In genomic region chr4:148811940-148812339, GRCm38 (mm10) we compare ENCODE assay signal across 7 mouse cellular contexts. TPM values are rescaled to one million over a fixed set of nuclear protein-coding genes. Genes with fewer than 3 reads are reported as not detected.
DNase-seq lines count a peak whose midpoint lies in the region; ATAC-seq and TF ChIP-seq lines count a peak whose summit lies in the region.

No protein-coding gene starts in this region.

- 9% methylated on average over 10 of the region's 10 CpGs for WGBS in forebrain, embryonic 14.5 days
- WGBS in hindbrain, embryonic 12.5 days, result 16% methylated on average over 10 of the region's 10 CpGs

- no peak overlapping the region for H3K27ac ChIP-seq in forebrain, embryonic 14.5 days (ENCODE audit: low read depth, low read length)
- H3K27ac ChIP-seq in hindbrain, embryonic 12.5 days, result no peak overlapping the region

- peak; percentile 25 for DNase-seq in ES-CJ7 (ENCODE audit: low read depth, low spot score)
- peak; percentile 89 for DNase-seq in brain, embryonic 14.5 days (ENCODE audit: low read depth)
- DNase-seq in forebrain, embryonic 14.5 days (ENCODE audit: low spot score), result peak; percentile 82
- peak; percentile 18 to 29 for DNase-seq in left cerebral cortex, postnatal 25 days (ENCODE audit: low spot score in 2 of 2)
- DNase-seq in neural tube, embryonic 10.5 days (ENCODE audit: extremely low spot score, low spot score), result peak; percentile 59
- no peak for DNase-seq in spleen, postnatal 10 days (ENCODE audit: low spot score in 2 of 2)

- H3K9me3 ChIP-seq in forebrain, embryonic 14.5 days (replicated peaks; ENCODE audit: control insufficient read depth, low read length), result no peaks in the 10 kb centered on the region
- H3K9me3 ChIP-seq in hindbrain, embryonic 12.5 days (replicated peaks), result no peaks in the 10 kb centered on the region

- TF ChIP-seq CTCF in brain, embryonic 14.5 days (IDR thresholded peaks at IDR 0.05; ENCODE audit: borderline replicate concordance, extremely low read depth, insufficient read depth, insufficient read length), result peak; percentile 62

- no peaks in the 10 kb centered on the region for H3K36me3 ChIP-seq in forebrain, embryonic 14.5 days (ENCODE audit: control insufficient read depth, insufficient read depth, low read length)
- H3K36me3 ChIP-seq in hindbrain, embryonic 12.5 days, result no peaks in the 10 kb centered on the region

- TF ChIP-seq POLR2A in brain, embryonic 14.5 days (IDR thresholded peaks at IDR 0.05; ENCODE audit: borderline replicate concordance, extremely low read depth, insufficient read depth, insufficient read length, poor library complexity, severe bottlenecking), result no peak

- peaks cover 24% of the 10 kb centered on the region for H3K4me1 ChIP-seq in forebrain, embryonic 14.5 days (ENCODE audit: control insufficient read depth, insufficient read depth, low read length)
- peaks cover 66% of the 10 kb centered on the region for H3K4me1 ChIP-seq in hindbrain, embryonic 12.5 days

- peaks cover 41% of the 10 kb centered on the region for H3K27me3 ChIP-seq in forebrain, embryonic 14.5 days (replicated peaks; ENCODE audit: control insufficient read depth, insufficient read depth, low read length)
- peaks cover 88% of the 10 kb centered on the region for H3K27me3 ChIP-seq in hindbrain, embryonic 12.5 days

- H3K9ac ChIP-seq in forebrain, embryonic 14.5 days (ENCODE audit: low read length), result peak overlapping the region; percentile 45
- no peak overlapping the region for H3K9ac ChIP-seq in hindbrain, embryonic 12.5 days

- no peak overlapping the region for H3K4me3 ChIP-seq in forebrain, embryonic 14.5 days (ENCODE audit: low read depth, low read length)
- 0 out of 2 replicates have a peak overlapping the region, but pooled peaks have one; percentile 11 for H3K4me3 ChIP-seq in hindbrain, embryonic 12.5 days

- intact Hi-C loops in left cerebral cortex, postnatal 25 days (cut with DNase I), result loop anchor here (5.0 kb wide), 1 partner anchor 265 kb away; no protein-coding TSS in a partner anchor

- peak; percentile 77 for ATAC-seq in forebrain, embryonic 14.5 days
- peak; percentile 54 for ATAC-seq in hindbrain, embryonic 12.5 days (ENCODE audit: low FRiP score)

- no peak overlapping the region for H3K4me2 ChIP-seq in forebrain, embryonic 14.5 days (ENCODE audit: low read length)
- H3K4me2 ChIP-seq in hindbrain, embryonic 12.5 days (replicated peaks), result peak overlapping the region; percentile 39

RNA-seq across cellular contexts. Expression of gene Casz1, which starts 7.7 kb away (rescaled TPM):
- polyA plus RNA-seq in brain, embryonic 14.5 days (2012; rRNA removed), result 2.9 and 6.9 TPM in 2 replicates
- 0.57 and 1.1 TPM in 2 replicates for polyA plus RNA-seq in forebrain, embryonic 14.5 days (2014; fragmentation: Nextera tagmentation; extraction: Ambion mirVana)
- polyA plus RNA-seq in hindbrain, embryonic 12.5 days (2016; fragmentation: Nextera tagmentation; extraction: Ambion mirVana), result 7.1 and 8.9 TPM in 2 replicates
- total RNA-seq in left cerebral cortex, postnatal 25 days (2021), result 1 to 10 TPM in 1 of 2 experiments, under 1 TPM in 1; 0.94 to 1.8 TPM

Comparison
In these comparisons a context has a peak if more than half of its experiments do, and no peak if none do; other contexts are left out.
1. DNase-seq: peak in ES-CJ7 (single experiment), brain, embryonic 14.5 days (single experiment), forebrain, embryonic 14.5 days (single experiment), left cerebral cortex, postnatal 25 days (2 of 2) and neural tube, embryonic 10.5 days (single experiment); none in spleen, postnatal 10 days (0 of 2).